Comparison of ENCODE assay signal across 12 mouse cellular contexts in genomic region chr12:82075479-82076221, GRCm38 (mm10).
DNase-seq lines count a peak whose midpoint lies in the region; ATAC-seq and TF ChIP-seq lines count a peak whose summit lies in the region.
"Had no signal": no experiment of that assay in that cellular context is flagged by ENCODE, and none has a peak within 500 bp of the region (broad histone marks: within the 10 kb centered on the region; RNA-seq: fewer than 3 reads in every experiment).

No protein-coding gene starts in this region.

- H3K27ac ChIP-seq in olfactory bulb, adult 2 months (ENCODE audit: insufficient read depth, low read depth, low read length) = peak overlapping the region; percentile 44
- H3K27ac ChIP-seq in thymus, adult 2 months (ENCODE audit: control insufficient read depth, insufficient read depth, low read length) = no peak overlapping the region

- ATAC-seq in frontal cortex, adult (ENCODE audit: low TSS enrichment) = peak; percentile 55
- ATAC-seq: forebrain, postnatal 0 days had no signal

- H3K4me3 ChIP-seq in olfactory bulb, adult 2 months (ENCODE audit: insufficient read depth, low read depth, low read length) = no peak overlapping the region
- H3K4me3 ChIP-seq in thymus, adult 2 months (ENCODE audit: control insufficient read depth, insufficient read depth, low read length) = no peak overlapping the region

- intact Hi-C loops in left cerebral cortex, postnatal 4 days (cut with DNase I) = no loop called here

- no peak for DNase-seq in frontal cortex, postnatal 10 days (ENCODE audit: low spot score in 2 of 2)
- peak; percentile 68 for DNase-seq in left cerebral cortex, adult 11 months (ENCODE audit: low spot score)
- DNase-seq in left cerebral cortex, postnatal 4 days = no peak
- peak; percentile 75 to 80 for DNase-seq in frontal cortex, postnatal 36 days (ENCODE audit: low spot score in 2 of 2)
- DNase-seq in lung, postnatal 36 days = no peak
- no peak for DNase-seq in thymus, adult 2 months
- DNase-seq: adrenal gland, adult 8-10 months; cerebellum, adult 9-10 months; forebrain, postnatal 0 days; lung, postnatal 4 days had no signal

- peaks cover 52% of the 10 kb centered on the region for H3K4me1 ChIP-seq in olfactory bulb, adult 2 months (ENCODE audit: control insufficient read depth, insufficient read depth, low read length)
- H3K4me1 ChIP-seq in thymus, adult 2 months (replicated peaks; ENCODE audit: control insufficient read depth, insufficient read depth, low read length) = no peaks in the 10 kb centered on the region

- TF ChIP-seq CTCF in olfactory bulb, adult 2 months (IDR thresholded peaks at IDR 0.05; ENCODE audit: insufficient read depth, low read depth, low read length) = no peak
- TF ChIP-seq CTCF in thymus, adult 2 months (IDR thresholded peaks at IDR 0.05; ENCODE audit: borderline replicate concordance, control insufficient read depth, extremely low read depth, insufficient read depth, low read length, poor library complexity) = no peak

- H3K27me3 ChIP-seq in thymus, adult 2 months (ENCODE audit: control insufficient read depth, insufficient read depth, low read length) = no peaks in the 10 kb centered on the region

- no peaks in the 10 kb centered on the region for H3K36me3 ChIP-seq in thymus, adult 2 months (ENCODE audit: control insufficient read depth, insufficient read depth, low read length)

- no peak for TF ChIP-seq POLR2A in olfactory bulb, adult 2 months (IDR thresholded peaks at IDR 0.05; ENCODE audit: insufficient read depth, low read depth, low read length)
- TF ChIP-seq POLR2A in thymus, adult 2 months (IDR thresholded peaks at IDR 0.05; ENCODE audit: control insufficient read depth, extremely low read depth, insufficient read depth, low read length, poor library complexity) = no peak

- WGBS in olfactory bulb, adult 2 months = 55% methylated on average over 13 of the region's 13 CpGs
- WGBS in thymus, adult 2 months = 88% methylated on average over 13 of the region's 13 CpGs

Comparison
In these comparisons a context has a peak if more than half of its experiments do, and no peak if none do; other contexts are left out.
1. DNase-seq: peak in left cerebral cortex, adult 11 months (single experiment) and frontal cortex, postnatal 36 days (2 of 2); none in frontal cortex, postnatal 10 days (0 of 2), left cerebral cortex, postnatal 4 days (single experiment), lung, postnatal 36 days (single experiment) and thymus, adult 2 months (single experiment).